Mouse (Mus musculus) kidney, adult 2 months (tissue): Measurements from ENCODE around the gene Ikzf4.

Source experiments
- CTCF ChIP-seq: fragments of 200-500 bp; conservative IDR thresholded peaks from 2 replicates; pipeline ENCODE4 v1.5.1; 2011; ENCODE audit warnings: low read depth, mild to moderate bottlenecking, control low read depth, low read length, moderate library complexity, mixed read lengths; ENCODE audit not compliant: insufficient read depth, insufficient read length
- POLR2A ChIP-seq: fragments of 200-500 bp; IDR thresholded peaks from one replicate; pipeline ENCODE4 v1.6.1; 2011; ENCODE audit warnings: low read depth, low read length, control low read depth

DNA sequence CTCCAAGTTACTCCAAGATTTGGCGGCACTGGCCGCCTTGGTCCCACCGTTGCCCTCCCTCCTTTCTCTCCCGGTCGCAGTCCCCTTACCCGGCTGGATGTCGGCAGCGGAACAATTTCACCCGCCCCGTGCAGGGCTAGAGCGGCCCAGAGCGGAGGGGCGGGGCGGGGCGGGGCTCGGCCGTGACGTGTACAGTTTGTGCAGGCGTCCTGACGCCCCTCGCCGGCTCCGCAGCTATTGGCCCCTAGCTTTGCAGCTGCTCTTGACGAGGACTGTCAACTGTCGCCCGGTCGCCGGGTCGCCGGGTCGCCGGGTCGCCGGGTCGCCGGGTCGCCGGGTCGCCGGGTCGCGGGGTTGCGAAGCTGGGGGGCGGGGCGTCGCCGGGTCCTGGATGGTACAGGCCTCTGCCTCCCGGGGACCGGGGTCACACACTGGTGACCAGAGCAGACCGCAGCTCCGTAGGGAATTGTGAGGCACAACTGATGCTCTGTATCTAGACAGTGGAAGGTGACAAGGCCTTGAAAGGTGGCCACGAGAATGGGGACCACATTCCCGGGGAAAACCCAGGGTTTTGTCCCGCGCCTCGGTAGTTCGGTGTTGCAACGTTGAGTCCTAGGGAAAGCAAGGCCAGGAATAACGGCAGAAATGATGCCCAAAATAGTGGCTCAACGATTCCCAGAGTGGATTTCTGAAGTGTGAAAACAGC is 28.1 kb upstream of the Ikzf4 start, which contains the start of gene Suox:
- TF ChIP-seq CTCF (no peak), POLR2A (no peak)
